Mouse (Mus musculus): ENCODE data around the gene Olfr765. TPM values are rescaled to one million over a fixed set of nuclear protein-coding genes. Genes with fewer than 3 reads are reported as not detected.
"Not testable (repeated sequence)": the region's sequence is repeated elsewhere in the genome, so short reads cannot be mapped to it uniquely, and the experiment has no call there.

Olfr765 gene
- not detected in 2 replicates for polyA plus RNA-seq (2015; fragmentation: Nextera tagmentation; extraction: Ambion mirVana)

GRCm38 (mm10) chr10:129049898-129050297 is at the start of gene Olfr765:
TSS of gene Olfr765 (minus strand) at chr10:129049998.
- not testable (repeated sequence) for H3K4me1 ChIP-seq (replicated peaks; ENCODE audit: insufficient read depth, low read length); H3K27ac ChIP-seq; ATAC-seq (replicated peaks; ENCODE audit: low FRiP score, low read depth); H3K4me2 ChIP-seq (ENCODE audit: low read length); H3K27me3 ChIP-seq (ENCODE audit: insufficient read depth, low read length); H3K9me3 ChIP-seq (replicated peaks; ENCODE audit: low read length); DNase-seq (ENCODE audit: low spot score); H3K9ac ChIP-seq (ENCODE audit: low read depth, low read length); H3K36me3 ChIP-seq (ENCODE audit: insufficient read depth, low read length); H3K4me3 ChIP-seq (replicated peaks; ENCODE audit: low read depth, low read length)

GRCm38 (mm10) chr10:129099275-129099674 is 49.5 kb upstream of the Olfr765 start, which contains the start of gene Olfr768:
TSS of gene Olfr768 (minus strand) at chr10:129099375.
- H3K4me2 ChIP-seq (ENCODE audit: low read length): no peak within 1 kb of the TSS
- WGBS: 68% methylated on average over 1 of the region's 1 CpGs

GRCm38 (mm10) chr10:129082810-129083209 is 33.0 kb upstream of the Olfr765 start, which contains the start of gene Olfr767:
TSS of gene Olfr767 (minus strand) at chr10:129082910.
- H3K9ac ChIP-seq (ENCODE audit: low read depth, low read length); H3K4me3 ChIP-seq (replicated peaks; ENCODE audit: low read depth, low read length); H3K27me3 ChIP-seq (ENCODE audit: insufficient read depth, low read length); H3K4me1 ChIP-seq (replicated peaks; ENCODE audit: insufficient read depth, low read length); H3K27ac ChIP-seq; ATAC-seq (replicated peaks; ENCODE audit: low FRiP score, low read depth); H3K36me3 ChIP-seq (ENCODE audit: insufficient read depth, low read length); H3K4me2 ChIP-seq (ENCODE audit: low read length); DNase-seq (ENCODE audit: low spot score); H3K9me3 ChIP-seq (replicated peaks; ENCODE audit: low read length): not testable (repeated sequence)

More at GRCm38 (mm10) chr10:129099275-129099674, 49.5 kb upstream of the Olfr765 start, which contains the start of gene Olfr768:
- no peak for TF ChIP-seq CTCF (IDR thresholded peaks at IDR 0.05; ENCODE audit: low read depth)
- no peak within 1 kb of the TSS for H3K9ac ChIP-seq (ENCODE audit: low read depth, low read length)
- no peak for DNase-seq (ENCODE audit: low spot score)
- ATAC-seq (replicated peaks; ENCODE audit: low FRiP score, low read depth): no peak
- H3K4me3 ChIP-seq (replicated peaks; ENCODE audit: low read depth, low read length): no peak within 1 kb of the TSS
- no peaks in the 10 kb centered on the region for H3K4me1 ChIP-seq (replicated peaks; ENCODE audit: insufficient read depth, low read length)
- H3K36me3 ChIP-seq (ENCODE audit: insufficient read depth, low read length): no peaks in the 10 kb centered on the region
- no peaks in the 10 kb centered on the region for H3K27me3 ChIP-seq (ENCODE audit: insufficient read depth, low read length)
- no peak within 1 kb of the TSS for H3K27ac ChIP-seq
- H3K9me3 ChIP-seq (replicated peaks; ENCODE audit: low read length): no peaks in the 10 kb centered on the region

- no peak within 1 kb of the TSS for H3K9ac ChIP-seq (ENCODE audit: low read depth, low read length)
- H3K36me3 ChIP-seq (ENCODE audit: insufficient read depth, low read length): no peaks in the 10 kb centered on the region
- no peaks in the 10 kb centered on the region for H3K4me1 ChIP-seq (replicated peaks; ENCODE audit: insufficient read depth, low read length)
- 88% methylated on average over 2 of the region's 2 CpGs for WGBS
- no peak for ATAC-seq (replicated peaks; ENCODE audit: low FRiP score, low read depth)
- no peak for TF ChIP-seq CTCF (IDR thresholded peaks at IDR 0.05; ENCODE audit: low read depth)
- no peak within 1 kb of the TSS for H3K27ac ChIP-seq
- no peak within 1 kb of the TSS for H3K4me2 ChIP-seq (ENCODE audit: low read length)
- DNase-seq (ENCODE audit: low spot score): no peak
- H3K4me3 ChIP-seq (replicated peaks; ENCODE audit: low read depth, low read length): no peak within 1 kb of the TSS
- no peaks in the 10 kb centered on the region for H3K9me3 ChIP-seq (replicated peaks; ENCODE audit: low read length)
- H3K27me3 ChIP-seq (ENCODE audit: insufficient read depth, low read length): no peaks in the 10 kb centered on the region
These were observed 19.1 kb upstream of the Olfr765 start, which contains the start of gene Olfr766-ps1 for GRCm38 (mm10) chr10:129068877-129069276. TSS of gene Olfr766-ps1 (minus strand) at chr10:129068977.

- Histone ChIP-seq H3K9me3 (replicated peaks; ENCODE audit: low read length) (no peaks in the 10 kb centered on the region), H3K4me1 (replicated peaks; ENCODE audit: insufficient read depth, low read length) (no peaks in the 10 kb centered on the region), H3K4me2 (ENCODE audit: low read length) (no peak within 1 kb of the TSS), H3K27ac (no peak within 1 kb of the TSS), H3K4me3 (replicated peaks; ENCODE audit: low read depth, low read length) (no peak within 1 kb of the TSS), H3K9ac (ENCODE audit: low read depth, low read length) (no peak within 1 kb of the TSS), H3K27me3 (ENCODE audit: insufficient read depth, low read length) (no peaks in the 10 kb centered on the region), H3K36me3 (ENCODE audit: insufficient read depth, low read length) (no peaks in the 10 kb centered on the region)
- WGBS: 86% methylated on average over 3 of the region's 3 CpGs
- TF ChIP-seq CTCF (IDR thresholded peaks at IDR 0.05; ENCODE audit: low read depth): no peak
- ATAC-seq (replicated peaks; ENCODE audit: low FRiP score, low read depth) (no peak), DNase-seq (ENCODE audit: low spot score) (no peak)
These were observed 10.0 kb downstream of the Olfr765 start, which contains the start of gene Olfr764-ps1 for GRCm38 (mm10) chr10:129039796-129040195. TSS of gene Olfr764-ps1 (minus strand) at chr10:129039896.

GRCm38 (mm10) chr10:129028343-129028742 is 21.5 kb downstream of the Olfr765 start:
- TF ChIP-seq CTCF (IDR thresholded peaks at IDR 0.05; ENCODE audit: low read depth): no peak
- H3K27ac ChIP-seq: no peak overlapping the region
- no peak overlapping the region for H3K4me2 ChIP-seq (ENCODE audit: low read length)
- H3K9ac ChIP-seq (ENCODE audit: low read depth, low read length): no peak overlapping the region
- ATAC-seq (replicated peaks; ENCODE audit: low FRiP score, low read depth) (no peak), DNase-seq (ENCODE audit: low spot score) (peak; percentile 40)
- no peaks in the 10 kb centered on the region for H3K9me3 ChIP-seq (replicated peaks; ENCODE audit: low read length)
- 29% methylated on average over 2 of the region's 2 CpGs for WGBS
- H3K4me3 ChIP-seq (replicated peaks; ENCODE audit: low read depth, low read length): no peak overlapping the region
- H3K4me1 ChIP-seq (replicated peaks; ENCODE audit: insufficient read depth, low read length): no peaks in the 10 kb centered on the region
- no peaks in the 10 kb centered on the region for H3K27me3 ChIP-seq (ENCODE audit: insufficient read depth, low read length)
- no peaks in the 10 kb centered on the region for H3K36me3 ChIP-seq (ENCODE audit: insufficient read depth, low read length)
